Mouse (Mus musculus) skeletal muscle tissue, postnatal 0 days (tissue): ENCODE results near the gene Isyna1. TPM values are rescaled to one million over a fixed set of nuclear protein-coding genes. Genes with fewer than 3 reads are reported as not detected.

ENCODE experiments used
- polyA plus RNA-seq: library from polyadenylated mRNA; unstranded; fragments of >200 nt; fragmentation: Nextera tagmentation; extraction: Ambion mirVana; gene quantifications from 2 replicates; pipeline ENCODE4 v1.2.1, GENCODE M21; 2015

Gene Isyna1
- polyA plus RNA-seq, result 31.7 and 32.2 TPM in 2 replicates

GRCm38 (mm10) chr8:70593961-70594609 lies at the start of gene Isyna1:
Isyna1 (plus strand) TSS chr8:70594373.

GRCm38 (mm10) chr8:70608749-70609367 lies 14.7 kb downstream of the Isyna1 start, which contains the start of gene Ssbp4:
Ssbp4 (minus strand) TSS chr8:70608872.

GRCm38 (mm10) chr8:70615894-70616293 lies 21.7 kb downstream of the Isyna1 start, which contains the start of gene Lrrc25:
Lrrc25 (plus strand) TSS chr8:70616155.

GRCm38 (mm10) chr8:70632346-70632892 lies 38.2 kb downstream of the Isyna1 start, which contains the start of gene Gdf15:
Gdf15 (minus strand) TSS chr8:70632456.

Other genes starting within 250 kb of the Isyna1 start
- gene Upf1, start 241.1 kb upstream of the Isyna1 start, polyA plus RNA-seq, result 7.2 and 8.6 TPM in 2 replicates
- 0.58 and 5.8 TPM in 2 replicates for gene Comp, start 220.8 kb upstream of the Isyna1 start, polyA plus RNA-seq
- 6.5 and 7.8 TPM in 2 replicates for gene Crtc1, start 154.8 kb upstream of the Isyna1 start, polyA plus RNA-seq
- 8.6 and 8.7 TPM in 2 replicates for gene Klhl26, start 117.4 kb upstream of the Isyna1 start, polyA plus RNA-seq
- 0.12 TPM in 1 of 2 replicates, not detected in the other for gene Tmem59l, start 107.0 kb upstream of the Isyna1 start, polyA plus RNA-seq
- gene Crlf1, start 101.2 kb upstream of the Isyna1 start, polyA plus RNA-seq, result 4.2 and 4.5 TPM in 2 replicates
- gene Rex1bd, start 87.6 kb upstream of the Isyna1 start, polyA plus RNA-seq, result 123 and 148 TPM in 2 replicates
- 788 and 817 TPM in 2 replicates for gene Uba52, start 83.6 kb upstream of the Isyna1 start, polyA plus RNA-seq
- gene Fkbp8, start 66.6 kb upstream of the Isyna1 start, polyA plus RNA-seq, result 144 and 162 TPM in 2 replicates
- gene Kxd1, start 66.4 kb upstream of the Isyna1 start, polyA plus RNA-seq, result 64.4 and 69.8 TPM in 2 replicates
- 11.2 and 11.9 TPM in 2 replicates for gene Ell, start 54.9 kb upstream of the Isyna1 start, polyA plus RNA-seq
- gene Ssbp4, start 14.5 kb downstream of the Isyna1 start, polyA plus RNA-seq, result 44.3 and 52.8 TPM in 2 replicates
- 2.7 and 3.7 TPM in 2 replicates for gene Lrrc25, start 21.8 kb downstream of the Isyna1 start, polyA plus RNA-seq
- 0.28 and 0.41 TPM in 2 replicates for gene Gdf15, start 38.1 kb downstream of the Isyna1 start, polyA plus RNA-seq
- 44.6 and 48.6 TPM in 2 replicates for gene Pgpep1, start 66.0 kb downstream of the Isyna1 start, polyA plus RNA-seq
- gene Lsm4, start 78.9 kb downstream of the Isyna1 start, polyA plus RNA-seq, result 120 and 144 TPM in 2 replicates
- 81.2 and 130 TPM in 2 replicates for gene Jund, start 104.6 kb downstream of the Isyna1 start, polyA plus RNA-seq
- gene Iqcn, start 109.1 kb downstream of the Isyna1 start, polyA plus RNA-seq, result not detected in 2 replicates
- gene Gm3336, start 124.2 kb downstream of the Isyna1 start, polyA plus RNA-seq, result not detected in 2 replicates
- gene Pde4c, start 129.3 kb downstream of the Isyna1 start, polyA plus RNA-seq, result 0.60 and 0.78 TPM in 2 replicates
- 48.6 and 48.8 TPM in 2 replicates for gene Rab3a, start 160.3 kb downstream of the Isyna1 start, polyA plus RNA-seq
- 33.9 and 40.1 TPM in 2 replicates for gene Mpv17l2, start 166.6 kb downstream of the Isyna1 start, polyA plus RNA-seq
- gene Pik3r2, start 182.3 kb downstream of the Isyna1 start, polyA plus RNA-seq, result 41.8 and 42.9 TPM in 2 replicates
- gene Mast3, start 210.7 kb downstream of the Isyna1 start, polyA plus RNA-seq, result 4.4 and 4.8 TPM in 2 replicates
- 0.13 TPM in 1 of 2 replicates, not detected in the other for gene Il12rb1, start 214.1 kb downstream of the Isyna1 start, polyA plus RNA-seq
- 3.2 and 5.5 TPM in 2 replicates for gene Arrdc2, start 245.3 kb downstream of the Isyna1 start, polyA plus RNA-seq